Mouse (Mus musculus) adrenal gland (tissue): ENCODE data around the gene Paf1.
"Not testable (repeated sequence)": the region's sequence is repeated elsewhere in the genome, so short reads cannot be mapped to it uniquely, and the experiment has no call there.

ENCODE experiments used
- intact Hi-C: fragments of 180-260 bp; cut with DNase I; formaldehyde crosslinking; loops from one replicate; pipeline ENCODE4 v1.15.1; 2025

Gene Paf1

GRCm38 (mm10) chr7:28382981-28383396 is 9.8 kb upstream of the Paf1 start:
- intact Hi-C loops = no loop called here

GRCm38 (mm10) chr7:28383606-28384005 is 9.1 kb upstream of the Paf1 start:
- intact Hi-C loops = no loop called here

DNA sequence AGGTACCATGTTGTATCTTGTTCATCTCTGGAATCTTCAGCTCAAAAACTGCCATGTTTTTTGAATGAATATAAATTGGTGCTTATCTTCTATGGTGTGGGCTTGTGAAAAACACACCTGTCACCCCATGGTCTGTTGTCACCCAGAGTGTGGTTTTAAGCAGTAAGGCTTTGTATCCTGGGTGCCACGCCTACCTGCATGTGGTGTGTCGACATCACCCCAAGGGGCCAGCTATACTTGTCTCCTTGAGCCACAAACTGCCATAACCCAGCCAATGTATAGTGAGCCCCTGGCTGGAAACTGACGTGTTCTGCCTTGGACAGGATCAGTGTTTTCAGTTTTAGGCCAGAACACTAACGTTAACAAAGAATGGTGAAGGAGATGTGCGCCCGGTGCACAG is 8.6 kb upstream of the Paf1 start:
- intact Hi-C loops = no loop called here

DNA sequence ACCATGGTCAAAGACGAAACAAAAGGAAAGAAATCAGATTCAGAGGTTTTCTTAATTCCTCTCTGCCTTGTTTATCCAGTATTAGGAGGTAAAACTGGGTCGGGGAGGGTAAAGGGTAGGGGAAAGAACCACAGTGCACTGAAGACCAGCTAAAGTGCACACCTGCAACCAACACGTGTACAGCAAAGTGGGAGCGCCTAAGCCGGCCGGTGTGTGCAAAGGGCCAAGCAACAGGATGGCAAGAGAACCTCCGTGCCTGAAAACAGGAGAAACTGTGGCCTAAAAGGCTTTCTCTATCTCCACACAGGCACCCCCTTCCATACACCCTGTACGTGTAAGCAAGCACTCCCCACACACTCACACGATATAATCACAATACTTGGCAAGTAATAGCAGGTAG is 7.6 kb upstream of the Paf1 start:
- intact Hi-C loops = no loop called here

DNA sequence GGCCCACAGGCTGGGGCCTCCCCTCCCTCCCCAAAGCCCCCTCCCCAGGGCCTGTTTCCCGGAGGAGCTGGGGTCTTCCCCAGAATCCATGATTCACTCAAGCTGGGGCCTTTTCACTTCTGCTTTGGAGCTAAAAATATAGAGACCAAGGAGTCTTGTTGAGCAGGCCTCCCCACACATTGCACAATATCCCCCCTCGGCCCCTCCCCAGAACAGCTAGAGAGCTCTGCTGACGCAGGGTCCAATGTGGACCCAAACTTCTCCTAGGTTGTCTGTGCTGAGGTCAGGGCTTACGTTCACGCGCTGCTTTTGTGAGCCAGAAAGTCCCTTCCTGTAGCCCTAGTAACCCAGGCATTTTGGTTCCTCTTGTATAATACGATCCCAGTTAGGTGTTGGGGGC is 6.7 kb upstream of the Paf1 start:
- intact Hi-C loops = loop anchor here (1.0 kb wide), 1 partner anchor 13 kb away; no protein-coding TSS in a partner anchor

DNA sequence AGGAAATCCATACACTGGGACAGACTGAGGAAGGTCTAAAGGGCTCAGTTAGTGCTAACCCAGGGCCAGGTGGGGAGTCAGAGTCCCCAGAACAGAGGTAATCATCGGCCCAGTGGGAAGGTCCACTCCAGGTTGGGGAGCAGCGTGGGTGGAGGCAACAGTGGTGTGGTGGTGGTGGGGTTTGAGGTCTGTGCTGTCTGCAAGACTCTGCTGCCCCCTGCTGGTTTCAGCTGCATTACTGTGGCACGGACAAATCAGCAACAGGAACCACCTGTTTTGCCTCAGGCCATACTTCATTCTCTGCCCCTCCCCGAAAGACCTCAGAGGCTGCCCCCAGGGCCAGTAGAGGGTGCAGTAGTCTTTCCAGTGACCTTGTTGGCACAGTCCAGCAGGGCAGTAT is 6.3 kb upstream of the Paf1 start:
- intact Hi-C loops = loop anchor here (1.0 kb wide), 1 partner anchor 13 kb away; no protein-coding TSS in a partner anchor

DNA sequence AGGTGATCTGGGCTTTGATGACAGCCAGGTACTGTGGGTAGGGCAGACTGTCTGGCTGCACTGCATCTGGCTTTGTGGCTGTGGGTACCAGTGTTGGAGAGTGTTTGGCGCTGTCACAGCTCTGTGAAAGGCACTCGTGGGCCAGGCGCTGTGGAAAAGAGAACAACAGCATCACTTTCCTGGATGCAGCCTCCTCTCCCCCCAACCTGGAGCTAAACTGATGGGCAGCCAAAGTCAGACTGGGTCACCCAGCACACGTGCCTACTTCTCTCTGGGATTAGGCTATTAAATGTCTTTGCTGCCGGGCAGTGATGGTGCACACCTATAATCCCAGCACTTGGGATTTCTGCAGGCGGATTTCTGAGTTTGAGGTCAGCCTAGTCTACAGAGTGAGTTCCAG is 5.9 kb upstream of the Paf1 start:
- intact Hi-C loops = loop anchor here (1.0 kb wide), 1 partner anchor 14 kb away; no protein-coding TSS in a partner anchor

DNA sequence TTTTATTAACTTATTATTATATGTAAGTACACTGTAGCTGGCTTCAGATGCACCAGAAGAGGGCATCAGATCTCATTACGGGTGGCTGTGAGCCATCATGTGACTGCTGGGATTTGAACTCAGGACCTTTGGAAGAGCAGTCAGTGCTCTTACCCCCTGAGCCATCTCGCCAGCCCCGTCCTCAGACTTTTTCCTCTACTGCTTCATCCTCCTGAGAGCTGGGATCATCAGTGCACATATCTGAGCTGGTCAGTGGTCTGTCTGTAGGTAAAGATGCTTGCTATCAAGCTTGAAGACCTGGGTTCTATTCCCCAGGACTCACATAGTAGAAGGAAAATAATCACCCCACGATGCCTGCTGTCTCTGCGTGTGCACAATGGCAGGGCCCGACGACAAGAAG is 5.4 kb upstream of the Paf1 start:
- intact Hi-C loops = not testable (repeated sequence)

DNA sequence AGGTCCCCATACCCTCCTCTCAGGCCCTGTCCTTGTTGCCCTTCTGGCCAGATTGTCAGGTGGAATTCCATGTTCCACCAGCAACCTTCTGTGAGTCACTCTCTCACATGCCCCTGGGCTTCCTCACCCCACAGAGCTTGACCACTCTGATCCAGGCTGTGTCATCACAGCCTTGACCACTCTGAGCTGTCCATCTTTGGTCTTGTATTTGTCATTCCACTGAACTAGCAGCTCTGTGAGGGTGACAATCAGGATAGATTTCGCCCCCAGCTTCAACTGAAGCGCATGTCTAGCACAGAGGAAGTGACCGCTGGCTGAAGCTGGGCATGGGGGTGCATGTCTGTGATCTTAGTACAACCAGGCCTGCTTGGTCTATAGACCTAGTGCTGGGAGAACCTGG is 2.4 kb upstream of the Paf1 start:
- intact Hi-C loops = no loop called here

GRCm38 (mm10) chr7:28393272-28393951 is 661 bp downstream of the Paf1 start:
- intact Hi-C loops = no loop called here

- intact Hi-C loops = no loop called here
These were observed 2.7 kb downstream of the Paf1 start for GRCm38 (mm10) chr7:28395425-28395824.

- intact Hi-C loops = no loop called here
These were observed 5.2 kb downstream of the Paf1 start for GRCm38 (mm10) chr7:28398000-28398399.

DNA sequence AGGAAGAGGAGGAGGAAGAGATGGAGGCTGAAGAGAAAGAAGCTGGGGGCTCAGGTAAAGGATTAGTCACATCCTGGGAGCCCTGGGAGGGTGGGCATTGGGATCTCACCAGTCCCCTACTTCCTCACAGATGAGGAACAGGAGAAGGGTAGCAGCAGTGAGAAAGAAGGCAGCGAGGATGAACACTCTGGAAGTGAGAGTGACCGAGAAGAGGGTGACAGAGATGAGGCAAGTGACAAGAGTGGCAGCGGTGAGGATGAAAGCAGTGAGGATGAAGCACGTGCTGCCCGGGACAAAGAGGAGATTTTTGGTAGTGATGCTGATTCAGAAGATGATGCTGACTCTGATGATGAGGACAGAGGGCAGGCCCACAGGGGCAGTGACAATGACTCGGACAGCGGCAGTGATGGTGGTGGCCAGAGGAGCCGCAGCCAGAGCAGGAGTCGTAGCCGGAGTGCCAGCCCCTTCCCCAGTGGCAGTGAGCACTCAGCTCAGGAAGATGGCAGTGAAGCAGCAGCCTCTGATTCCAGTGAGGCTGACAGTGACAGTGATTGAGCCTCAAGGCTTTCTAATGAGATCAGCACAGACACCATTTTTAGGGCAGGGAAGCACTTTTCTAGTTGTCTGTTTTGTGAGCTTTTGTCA is 6.1 kb downstream of the Paf1 start:
- intact Hi-C loops = no loop called here

DNA sequence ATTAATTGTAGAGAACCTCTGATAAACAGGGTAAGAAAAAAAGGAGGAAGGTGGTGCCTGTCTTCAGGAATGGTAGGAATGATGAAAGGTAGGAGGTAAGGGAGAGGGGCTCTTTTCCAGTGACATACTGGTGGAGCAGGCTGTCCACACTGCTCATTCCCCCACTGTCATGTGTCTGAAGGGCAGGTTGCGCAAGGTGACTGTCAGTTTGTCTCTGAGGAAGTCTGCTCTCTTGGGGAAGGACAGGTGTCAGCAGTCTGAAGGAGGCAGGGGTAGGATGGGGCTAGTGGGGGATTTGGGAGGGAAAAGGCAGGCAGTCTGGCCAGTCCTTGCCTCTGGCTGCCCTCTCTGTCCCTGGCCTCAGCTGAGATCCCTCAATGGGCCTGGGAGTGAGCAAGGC is 8.3 kb downstream of the Paf1 start:
- intact Hi-C loops = no loop called here

- intact Hi-C loops = no loop called here
These were observed 9.2 kb downstream of the Paf1 start for GRCm38 (mm10) chr7:28401942-28402341.

DNA sequence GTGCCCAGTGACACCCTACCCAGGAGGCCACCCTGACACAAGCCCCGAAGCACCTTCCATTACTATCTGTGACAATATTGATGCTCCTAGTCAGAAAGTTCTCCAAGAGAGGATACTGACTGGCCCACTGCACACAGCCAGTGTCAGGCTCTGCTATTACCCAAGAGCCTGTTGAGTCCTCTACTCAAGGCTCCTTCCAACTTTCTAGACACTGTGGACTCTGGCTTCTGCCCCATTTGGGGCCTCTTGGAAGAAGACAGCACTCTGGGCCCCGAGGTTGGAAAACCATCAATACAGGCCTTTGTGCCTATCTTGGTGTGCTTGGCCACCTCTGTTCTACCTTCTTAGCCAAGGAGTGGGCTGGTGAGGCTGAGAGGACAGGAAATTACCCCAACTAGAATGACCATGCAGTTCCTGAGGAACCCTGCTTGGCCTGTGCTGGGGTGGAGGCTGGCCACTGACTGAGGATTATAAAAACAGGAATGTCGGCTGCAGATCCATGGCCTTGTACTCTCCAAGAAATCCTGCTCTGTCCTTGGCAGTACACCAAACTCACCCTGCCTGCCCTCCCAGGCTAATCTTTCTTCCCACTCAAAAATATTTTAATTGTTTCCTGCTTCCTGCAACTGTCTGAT is 18.2 kb downstream of the Paf1 start:
- intact Hi-C loops = no loop called here

DNA sequence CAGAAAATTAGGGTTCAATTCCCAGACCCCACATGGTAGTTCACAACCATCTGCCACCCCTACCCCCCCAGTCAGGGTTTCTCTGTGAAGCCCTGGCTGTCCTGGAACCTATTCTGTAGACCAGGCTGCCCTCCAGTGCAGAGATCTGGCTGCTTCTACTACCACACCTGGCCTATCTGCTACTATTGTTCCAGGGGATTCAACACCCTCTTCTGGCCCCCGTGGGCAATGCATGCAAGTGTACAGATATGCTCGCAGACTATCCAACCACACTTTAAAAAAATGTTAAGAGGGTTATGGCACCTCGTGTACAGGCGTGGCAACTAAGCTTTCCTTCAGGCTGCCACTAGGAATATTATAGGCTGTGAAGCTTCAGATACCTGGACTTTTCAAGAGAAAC is 20.1 kb downstream of the Paf1 start:
- intact Hi-C loops = no loop called here

GRCm38 (mm10) chr7:28417368-28417767 is 24.6 kb downstream of the Paf1 start:
- intact Hi-C loops = no loop called here

DNA sequence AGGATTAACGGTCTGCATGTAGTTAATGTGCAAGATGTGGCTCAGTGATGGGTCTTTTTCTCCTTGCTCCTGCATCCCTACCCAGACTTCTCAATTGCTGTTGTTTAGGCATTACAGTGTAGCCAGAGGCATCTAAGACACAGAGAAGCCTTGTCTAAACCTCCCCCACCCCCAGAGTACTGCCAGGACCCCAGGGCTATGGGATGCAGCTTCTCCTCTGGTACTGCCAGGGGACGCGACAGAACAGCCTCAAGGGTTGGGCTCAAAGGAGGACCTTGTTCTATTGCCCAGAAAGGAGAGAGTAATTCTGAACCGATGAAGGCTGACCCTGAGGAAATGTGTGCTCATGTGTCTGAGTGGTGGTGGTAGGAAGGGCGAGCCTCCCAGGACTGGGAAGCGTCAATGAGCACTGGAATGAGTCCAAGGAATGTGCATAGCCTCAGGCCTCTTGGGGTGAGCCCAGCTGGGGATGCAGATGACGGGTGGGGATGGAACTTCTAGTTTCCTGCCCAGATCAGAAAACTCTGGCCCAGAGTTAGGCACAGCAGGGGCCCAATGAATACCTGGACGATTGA is 25.4 kb downstream of the Paf1 start:
- intact Hi-C loops = no loop called here

- intact Hi-C loops = no loop called here
These were observed 26.7 kb downstream of the Paf1 start for GRCm38 (mm10) chr7:28419416-28419815.

GRCm38 (mm10) chr7:28423018-28423417 is 30.3 kb downstream of the Paf1 start:
- intact Hi-C loops = no loop called here

DNA sequence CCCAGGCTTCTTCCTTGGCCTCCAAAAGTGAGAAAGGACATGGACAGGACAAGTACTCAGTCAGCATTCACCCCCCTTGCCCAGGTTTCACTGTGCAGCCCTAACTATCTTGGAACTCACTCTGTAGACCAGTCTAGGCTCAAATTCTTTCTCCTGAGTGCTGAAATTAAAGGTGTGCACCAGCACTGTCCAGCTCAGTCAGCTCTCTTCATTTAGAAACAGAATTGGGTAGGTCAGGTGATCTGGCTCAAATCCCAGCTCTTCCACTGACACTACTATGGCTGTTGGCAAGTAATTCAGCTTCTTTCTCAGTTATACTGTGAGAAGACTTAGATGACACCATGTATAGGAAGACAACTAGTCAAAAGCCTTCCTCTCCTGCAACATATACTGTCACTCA is 35.0 kb downstream of the Paf1 start:
- intact Hi-C loops = no loop called here
